Mouse (Mus musculus): ENCODE results near the gene Myof.

- no peak for TF ChIP-seq CTCF (conservative IDR thresholded peaks at IDR 0.05; ENCODE audit: insufficient read depth, insufficient read length, low read depth, low read length)
- TF ChIP-seq POLR2A (IDR thresholded peaks at IDR 0.05; ENCODE audit: low read depth, low read length) = no peak
These were observed 27.5 kb downstream of the Myof start for GRCm38 (mm10) chr19:38015873-38016254.

Data from kidney, adult 2 months (tissue).